Mouse (Mus musculus): ENCODE data around the gene Hdac9. TPM values are rescaled to one million over a fixed set of nuclear protein-coding genes. Genes with fewer than 3 reads are reported as not detected.
A peak's percentile ranks its signal among the peaks of the same experiment; 100 is the strongest.

Gene Hdac9
- polyA plus RNA-seq, 1 experiment from 2014 or later, result 17.0 TPM

GRCm38 (mm10) chr12:34894867-34895266 is 22.0 kb downstream of the Hdac9 start:
- Histone ChIP-seq H3K36me3 (ENCODE audit: control insufficient read depth, insufficient read depth, low read length) (no peaks in the 10 kb centered on the region), H3K27ac (replicated peaks; ENCODE audit: low read depth, low read length) (no peak overlapping the region), H3K4me1 (ENCODE audit: control insufficient read depth, insufficient read depth, low read length) (no peaks in the 10 kb centered on the region), H3K4me2 (ENCODE audit: low read length) (no peak overlapping the region), H3K27me3 (ENCODE audit: control insufficient read depth, insufficient read depth, low read length) (no peaks in the 10 kb centered on the region), H3K9ac (replicated peaks; ENCODE audit: low read length) (no peak overlapping the region), H3K9me3 (ENCODE audit: control insufficient read depth, low read length) (no peaks in the 10 kb centered on the region), H3K4me3 (replicated peaks; ENCODE audit: low read depth, low read length) (no peak overlapping the region)
- DNase-seq (no peak), ATAC-seq (ENCODE audit: low FRiP score, low TSS enrichment) (0 out of 2 replicates have a peak, but pooled peaks have one; percentile 15)
- 87% methylated on average over 5 of the region's 5 CpGs for WGBS

GRCm38 (mm10) chr12:34888694-34889093 is 28.2 kb downstream of the Hdac9 start:
- H3K9ac ChIP-seq (replicated peaks; ENCODE audit: low read length), result no peak overlapping the region
- 90% methylated on average over 4 of the region's 4 CpGs for WGBS
- no peaks in the 10 kb centered on the region for H3K4me1 ChIP-seq (ENCODE audit: control insufficient read depth, insufficient read depth, low read length)
- ATAC-seq (ENCODE audit: low FRiP score, low TSS enrichment), result no peak
- H3K27me3 ChIP-seq (ENCODE audit: control insufficient read depth, insufficient read depth, low read length), result no peaks in the 10 kb centered on the region
- H3K4me2 ChIP-seq (ENCODE audit: low read length), result no peak overlapping the region
- DNase-seq, result no peak
- H3K36me3 ChIP-seq (ENCODE audit: control insufficient read depth, insufficient read depth, low read length), result no peaks in the 10 kb centered on the region
- H3K27ac ChIP-seq (replicated peaks; ENCODE audit: low read depth, low read length), result no peak overlapping the region
- H3K9me3 ChIP-seq (ENCODE audit: control insufficient read depth, low read length), result no peaks in the 10 kb centered on the region
- H3K4me3 ChIP-seq (replicated peaks; ENCODE audit: low read depth, low read length), result no peak overlapping the region

- WGBS, result 74% methylated on average over 2 of the region's 2 CpGs
- ATAC-seq (ENCODE audit: low FRiP score, low TSS enrichment) (no peak), DNase-seq (no peak)
- no peak overlapping the region for H3K4me2 ChIP-seq (ENCODE audit: low read length)
- no peaks in the 10 kb centered on the region for H3K27me3 ChIP-seq (ENCODE audit: control insufficient read depth, insufficient read depth, low read length)
- H3K4me1 ChIP-seq (ENCODE audit: control insufficient read depth, insufficient read depth, low read length), result 0 out of 2 replicates have a peak, but pooled peaks cover 4% of the 10 kb centered on the region
- no peaks in the 10 kb centered on the region for H3K36me3 ChIP-seq (ENCODE audit: control insufficient read depth, insufficient read depth, low read length)
- H3K9ac ChIP-seq (replicated peaks; ENCODE audit: low read length), result no peak overlapping the region
- H3K27ac ChIP-seq (replicated peaks; ENCODE audit: low read depth, low read length), result no peak overlapping the region
- no peaks in the 10 kb centered on the region for H3K9me3 ChIP-seq (ENCODE audit: control insufficient read depth, low read length)
- no peak overlapping the region for H3K4me3 ChIP-seq (replicated peaks; ENCODE audit: low read depth, low read length)
These were observed 42.0 kb downstream of the Hdac9 start for GRCm38 (mm10) chr12:34874926-34875325.

GRCm38 (mm10) chr12:34871028-34871427 is 45.9 kb downstream of the Hdac9 start:
- H3K27ac ChIP-seq (replicated peaks; ENCODE audit: low read depth, low read length), result no peak overlapping the region
- no peaks in the 10 kb centered on the region for H3K27me3 ChIP-seq (ENCODE audit: control insufficient read depth, insufficient read depth, low read length)
- H3K9ac ChIP-seq (replicated peaks; ENCODE audit: low read length), result no peak overlapping the region
- H3K4me2 ChIP-seq (ENCODE audit: low read length), result no peak overlapping the region
- H3K36me3 ChIP-seq (ENCODE audit: control insufficient read depth, insufficient read depth, low read length), result no peaks in the 10 kb centered on the region
- 0 out of 2 replicates have a peak, but pooled peaks cover 4% of the 10 kb centered on the region for H3K4me1 ChIP-seq (ENCODE audit: control insufficient read depth, insufficient read depth, low read length)
- peak; percentile 5 for DNase-seq
- WGBS, result 55% methylated on average over 7 of the region's 7 CpGs
- H3K9me3 ChIP-seq (ENCODE audit: control insufficient read depth, low read length), result no peaks in the 10 kb centered on the region
- no peak overlapping the region for H3K4me3 ChIP-seq (replicated peaks; ENCODE audit: low read depth, low read length)
- ATAC-seq (ENCODE audit: low FRiP score, low TSS enrichment), result no peak

- 84% methylated on average over 4 of the region's 4 CpGs for WGBS
- Histone ChIP-seq H3K9me3 (ENCODE audit: control insufficient read depth, low read length) (no peaks in the 10 kb centered on the region), H3K4me3 (replicated peaks; ENCODE audit: low read depth, low read length) (no peak overlapping the region), H3K9ac (replicated peaks; ENCODE audit: low read length) (no peak overlapping the region), H3K4me2 (ENCODE audit: low read length) (no peak overlapping the region), H3K4me1 (ENCODE audit: control insufficient read depth, insufficient read depth, low read length) (no peaks in the 10 kb centered on the region), H3K36me3 (ENCODE audit: control insufficient read depth, insufficient read depth, low read length) (no peaks in the 10 kb centered on the region), H3K27ac (replicated peaks; ENCODE audit: low read depth, low read length) (no peak overlapping the region), H3K27me3 (ENCODE audit: control insufficient read depth, insufficient read depth, low read length) (no peaks in the 10 kb centered on the region)
- ATAC-seq (ENCODE audit: low FRiP score, low TSS enrichment), result no peak
- no peak for DNase-seq
These were observed 75.7 kb downstream of the Hdac9 start for GRCm38 (mm10) chr12:34841196-34841595.

- no peaks in the 10 kb centered on the region for H3K4me1 ChIP-seq (ENCODE audit: control insufficient read depth, insufficient read depth, low read length)
- 22% methylated on average over 5 of the region's 5 CpGs for WGBS
- ATAC-seq (ENCODE audit: low FRiP score, low TSS enrichment), result no peak
These were observed 79.6 kb downstream of the Hdac9 start for GRCm38 (mm10) chr12:34837318-34837717.

GRCm38 (mm10) chr12:34836864-34837263 is 80.0 kb downstream of the Hdac9 start:
- no peak for ATAC-seq (ENCODE audit: low FRiP score, low TSS enrichment)
- 51% methylated on average over 1 of the region's 1 CpGs for WGBS

More at GRCm38 (mm10) chr12:34837318-34837717, 79.6 kb downstream of the Hdac9 start:
- Histone ChIP-seq H3K9me3 (ENCODE audit: control insufficient read depth, low read length) (no peaks in the 10 kb centered on the region), H3K4me2 (ENCODE audit: low read length) (no peak overlapping the region), H3K36me3 (ENCODE audit: control insufficient read depth, insufficient read depth, low read length) (no peaks in the 10 kb centered on the region), H3K9ac (replicated peaks; ENCODE audit: low read length) (no peak overlapping the region), H3K4me3 (replicated peaks; ENCODE audit: low read depth, low read length) (no peak overlapping the region), H3K27ac (replicated peaks; ENCODE audit: low read depth, low read length) (no peak overlapping the region), H3K27me3 (ENCODE audit: control insufficient read depth, insufficient read depth, low read length) (no peaks in the 10 kb centered on the region)
- peak; percentile 15 for DNase-seq

GRCm38 (mm10) chr12:34836085-34836484 is 80.8 kb downstream of the Hdac9 start:
- Histone ChIP-seq H3K9ac (replicated peaks; ENCODE audit: low read length) (no peak overlapping the region), H3K4me1 (ENCODE audit: control insufficient read depth, insufficient read depth, low read length) (no peaks in the 10 kb centered on the region), H3K27me3 (ENCODE audit: control insufficient read depth, insufficient read depth, low read length) (no peaks in the 10 kb centered on the region), H3K9me3 (ENCODE audit: control insufficient read depth, low read length) (no peaks in the 10 kb centered on the region), H3K36me3 (ENCODE audit: control insufficient read depth, insufficient read depth, low read length) (no peaks in the 10 kb centered on the region), H3K27ac (replicated peaks; ENCODE audit: low read depth, low read length) (no peak overlapping the region), H3K4me3 (replicated peaks; ENCODE audit: low read depth, low read length) (no peak overlapping the region), H3K4me2 (ENCODE audit: low read length) (no peak overlapping the region)
- 94% methylated on average over 1 of the region's 1 CpGs for WGBS
- ATAC-seq (ENCODE audit: low FRiP score, low TSS enrichment) (no peak), DNase-seq (no peak)

More at GRCm38 (mm10) chr12:34836864-34837263, 80.0 kb downstream of the Hdac9 start:
- no peak overlapping the region for H3K4me3 ChIP-seq (replicated peaks; ENCODE audit: low read depth, low read length)
- no peak overlapping the region for H3K4me2 ChIP-seq (ENCODE audit: low read length)
- no peaks in the 10 kb centered on the region for H3K36me3 ChIP-seq (ENCODE audit: control insufficient read depth, insufficient read depth, low read length)
- no peak overlapping the region for H3K9ac ChIP-seq (replicated peaks; ENCODE audit: low read length)
- H3K27ac ChIP-seq (replicated peaks; ENCODE audit: low read depth, low read length), result no peak overlapping the region
- no peaks in the 10 kb centered on the region for H3K9me3 ChIP-seq (ENCODE audit: control insufficient read depth, low read length)
- no peaks in the 10 kb centered on the region for H3K27me3 ChIP-seq (ENCODE audit: control insufficient read depth, insufficient read depth, low read length)
- no peaks in the 10 kb centered on the region for H3K4me1 ChIP-seq (ENCODE audit: control insufficient read depth, insufficient read depth, low read length)
- no peak for DNase-seq

GRCm38 (mm10) chr12:34835493-34835892 is 81.4 kb downstream of the Hdac9 start:
- no peaks in the 10 kb centered on the region for H3K27me3 ChIP-seq (ENCODE audit: control insufficient read depth, insufficient read depth, low read length)
- no peaks in the 10 kb centered on the region for H3K4me1 ChIP-seq (ENCODE audit: control insufficient read depth, insufficient read depth, low read length)
- no peak overlapping the region for H3K4me2 ChIP-seq (ENCODE audit: low read length)
- H3K9ac ChIP-seq (replicated peaks; ENCODE audit: low read length), result no peak overlapping the region
- DNase-seq (no peak), ATAC-seq (ENCODE audit: low FRiP score, low TSS enrichment) (no peak)
- no peaks in the 10 kb centered on the region for H3K9me3 ChIP-seq (ENCODE audit: control insufficient read depth, low read length)
- H3K27ac ChIP-seq (replicated peaks; ENCODE audit: low read depth, low read length), result no peak overlapping the region
- no peaks in the 10 kb centered on the region for H3K36me3 ChIP-seq (ENCODE audit: control insufficient read depth, insufficient read depth, low read length)
- WGBS, result 88% methylated on average over 3 of the region's 3 CpGs
- no peak overlapping the region for H3K4me3 ChIP-seq (replicated peaks; ENCODE audit: low read depth, low read length)

All from midbrain, embryonic 14.5 days (tissue).